Mouse (Mus musculus) midbrain, embryonic 15.5 days (tissue): ENCODE results near the gene Cbx5. TPM values are rescaled to one million over a fixed set of nuclear protein-coding genes. Genes with fewer than 3 reads are reported as not detected.
A peak's percentile ranks its signal among the peaks of the same experiment; 100 is the strongest.

ENCODE experiments used
- ATAC-seq: fragments of 200-750 bp; cut with Nextera tagmentation; replicated peaks from 2 replicates; pipeline ENCODE4 v1.8.0; 2017; ENCODE audit warnings: moderate TSS enrichment
- H3K27ac ChIP-seq: fragments of 300-500 bp; sonication (generic); 2 replicates; pipeline ENCODE4 v1.5.1; 2015; ENCODE audit warnings: mild to moderate bottlenecking, inconsistent platforms
- H3K27me3 ChIP-seq: fragments of 300-500 bp; sonication (generic); replicated peaks from 2 replicates; pipeline ENCODE4 v1.6.1; 2015; ENCODE audit warnings: inconsistent platforms
- H3K36me3 ChIP-seq: fragments of 300-500 bp; sonication (generic); replicated peaks from 2 replicates; pipeline ENCODE4 v1.6.1; 2015; ENCODE audit warnings: inconsistent platforms
- H3K4me1 ChIP-seq: fragments of 300-500 bp; sonication (generic); 2 replicates; pipeline ENCODE4 v1.6.1; 2015; ENCODE audit warnings: inconsistent platforms
- H3K4me2 ChIP-seq: fragments of 300-500 bp; sonication (generic); 2 replicates; pipeline ENCODE4 v1.6.1; 2015; ENCODE audit warnings: inconsistent platforms, mild to moderate bottlenecking, moderate library complexity
- H3K4me3 ChIP-seq: fragments of 300-500 bp; sonication (generic); 2 replicates; pipeline ENCODE4 v1.5.1; 2015; ENCODE audit warnings: mild to moderate bottlenecking, inconsistent platforms
- H3K9ac ChIP-seq: fragments of 300-500 bp; sonication (generic); 2 replicates; pipeline ENCODE4 v1.6.1; 2015; ENCODE audit warnings: mild to moderate bottlenecking, inconsistent platforms
- H3K9me3 ChIP-seq: fragments of 300-500 bp; sonication (generic); 2 replicates; pipeline ENCODE4 v1.6.1; 2016; ENCODE audit warnings: inconsistent platforms
- WGBS: fragments of 180-500 bp; shearing (Covaris S2); methylation state at CpG from one replicate; pipeline ENCODE4 v1.1.7; 2015; ENCODE audit warnings: mixed read lengths; 5-methylcytosine and 5-hydroxymethylcytosine counted together
- microRNA counts: library from miRNA; unstranded; fragments of <30 nt; microRNA quantifications from one replicate; lab custom pipeline; 2016
- microRNA-seq: library from miRNA; unstranded; fragments of <30 nt; microRNA quantifications from one replicate; pipeline ENCODE4, GENCODE M21; 2016
- polyA plus RNA-seq: library from polyadenylated mRNA; unstranded; fragments of >200 nt; fragmentation: Nextera tagmentation; extraction: Ambion mirVana; gene quantifications from 2 replicates; pipeline ENCODE4 v1.2.1, GENCODE M21; 2015

Gene Cbx5
- polyA plus RNA-seq, 1 experiment from 2014 or later = 153 TPM

DNA sequence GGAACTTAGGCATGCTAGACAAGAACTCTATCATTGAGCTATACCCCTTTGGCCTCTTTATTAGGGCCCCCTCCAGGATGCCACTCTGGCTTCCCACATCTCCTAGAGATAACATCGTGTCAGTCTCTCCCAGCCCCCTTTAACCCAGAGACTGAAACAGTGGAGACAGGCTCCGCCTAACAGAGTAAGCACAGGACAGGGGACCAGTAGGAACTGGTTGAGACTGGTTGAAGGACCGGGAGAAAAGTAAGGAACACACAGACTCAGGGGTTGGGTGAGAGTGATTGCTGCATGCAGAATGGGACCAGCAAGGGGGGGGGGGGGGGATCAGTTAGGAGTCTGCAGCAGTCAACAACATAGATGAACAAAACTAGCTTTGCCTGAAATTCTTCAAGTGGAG, 95.4 kb downstream of the Cbx5 start:
- Histone ChIP-seq H3K9ac (no peak overlapping the region), H3K9me3 (no peaks in the 10 kb centered on the region), H3K4me3 (no peak overlapping the region), H3K4me1 (peaks cover 18% of the 10 kb centered on the region), H3K27ac (no peak overlapping the region), H3K36me3 (no peaks in the 10 kb centered on the region), H3K4me2 (no peak overlapping the region), H3K27me3 (peaks cover 15% of the 10 kb centered on the region)
- 38% methylated on average over 3 of the region's 3 CpGs for WGBS
- ATAC-seq = no peak

MicroRNAs within 50 kb of the gene (microRNA counts, 519-probe panel; counts per million panel counts)
- 3,405 counts per million, percentile 78 among the panel's probes with 10 or more counts for microRNA mmu-miR-148b (lab: Ali Mortazavi, UCI)

Small RNA genes lying within 50 kb of the gene (microRNA-seq; reads per million reads assigned to microRNA genes)
- gene Mir148b = 196 reads per million, percentile 61 among the genes with 10 or more reads in this experiment

Other genes starting within 250 kb of the Cbx5 start
- not detected in 2 replicates for gene Hoxc8, start 249.2 kb downstream of the Cbx5 start, polyA plus RNA-seq
- not detected in 2 replicates for gene Hoxc6, start 241.6 kb downstream of the Cbx5 start, polyA plus RNA-seq
- 0.08 TPM in 1 of 2 replicates, not detected in the other for gene Hoxc4, start 220.9 kb downstream of the Cbx5 start, polyA plus RNA-seq
- 23.4 and 24.2 TPM in 2 replicates for gene Smug1, start 72.7 kb downstream of the Cbx5 start, polyA plus RNA-seq
- 669 and 721 TPM in 2 replicates for gene Hnrnpa1, start 616 bp upstream of the Cbx5 start, polyA plus RNA-seq
- 0.63 and 0.92 TPM in 2 replicates for gene Nfe2, start 18.6 kb upstream of the Cbx5 start, polyA plus RNA-seq
- 197 and 203 TPM in 2 replicates for gene Copz1, start 32.9 kb upstream of the Cbx5 start, polyA plus RNA-seq
- gene Gpr84, start 70.8 kb upstream of the Cbx5 start, polyA plus RNA-seq = 0.31 and 0.34 TPM in 2 replicates
- 24.4 and 25.6 TPM in 2 replicates for gene Zfp385a, start 100.3 kb upstream of the Cbx5 start, polyA plus RNA-seq
- 7.3 and 8.2 TPM in 2 replicates for gene Itga5, start 126.9 kb upstream of the Cbx5 start, polyA plus RNA-seq
- gene Gtsf1, start 190.7 kb upstream of the Cbx5 start, polyA plus RNA-seq = not detected in 2 replicates
- not detected in 2 replicates for gene Gtsf2, start 208.7 kb upstream of the Cbx5 start, polyA plus RNA-seq
- 1.8 and 1.9 TPM in 2 replicates for gene Nckap1l, start 214.0 kb upstream of the Cbx5 start, polyA plus RNA-seq